Mouse (Mus musculus) kidney, postnatal 36 days (tissue): ENCODE data around the gene Rspry1.

Source experiments
- DNase-seq, 2 experiments: peaks; one replicate each; pipeline ENCODE4 v3.0.0; 2021 to 2022; ENCODE audit warnings: mixed read lengths in 2 of 2

Rspry1 gene

GRCm38 (mm10) chr8:94695341-94695993, 93.7 kb downstream of the Rspry1 start:
- DNase-seq: peak; percentile 78 to 81

- DNase-seq: peak; percentile 56 to 80
Observed at GRCm38 (mm10) chr8:94695994-94696384, 94.3 kb downstream of the Rspry1 start, which contains the start of gene Pllp. Gene Pllp, minus strand, starts transcription at chr8:94696278.

DNA sequence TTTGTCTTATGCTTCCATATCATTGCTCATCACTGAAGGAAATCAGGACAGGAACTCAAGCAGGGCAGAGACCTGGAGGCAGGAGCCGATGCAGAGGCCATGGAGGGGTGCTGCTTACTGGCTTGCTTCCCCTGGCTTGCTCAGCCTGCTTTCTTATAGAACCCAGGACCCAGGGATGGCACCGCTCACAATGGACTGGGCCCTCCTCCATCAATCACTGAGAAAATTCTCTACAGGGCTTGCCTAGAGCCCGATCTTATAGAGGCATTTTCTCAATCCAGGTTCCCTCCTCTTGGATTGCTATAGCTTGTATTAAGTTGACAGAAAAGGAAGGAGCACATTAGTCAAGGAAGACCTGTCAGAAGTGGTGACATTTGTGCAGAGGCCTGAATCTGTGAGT, 94.8 kb downstream of the Rspry1 start:
- DNase-seq: no peak

DNA sequence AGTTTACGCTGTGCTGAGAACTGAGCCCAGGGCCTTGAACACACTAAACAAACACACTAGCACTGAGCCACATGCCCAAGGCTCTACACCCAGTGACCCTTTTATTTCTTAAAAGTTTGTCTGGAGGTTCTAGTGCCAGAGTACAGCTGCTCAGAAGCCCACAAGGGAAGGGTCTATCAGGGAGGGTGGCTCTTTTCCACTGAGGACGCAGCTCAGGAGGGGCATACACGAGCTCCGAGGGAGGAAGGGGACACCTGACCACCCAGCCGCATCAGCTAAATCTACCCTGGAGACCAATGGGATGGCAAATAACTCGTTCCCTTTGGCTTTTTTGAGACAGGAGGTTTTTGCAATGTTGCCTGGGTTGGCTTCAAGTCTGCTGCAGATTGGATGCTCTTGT, 96.2 kb downstream of the Rspry1 start:
- DNase-seq: no peak

- DNase-seq: no peak
Observed at GRCm38 (mm10) chr8:94699366-94699765, 97.6 kb downstream of the Rspry1 start.

DNA sequence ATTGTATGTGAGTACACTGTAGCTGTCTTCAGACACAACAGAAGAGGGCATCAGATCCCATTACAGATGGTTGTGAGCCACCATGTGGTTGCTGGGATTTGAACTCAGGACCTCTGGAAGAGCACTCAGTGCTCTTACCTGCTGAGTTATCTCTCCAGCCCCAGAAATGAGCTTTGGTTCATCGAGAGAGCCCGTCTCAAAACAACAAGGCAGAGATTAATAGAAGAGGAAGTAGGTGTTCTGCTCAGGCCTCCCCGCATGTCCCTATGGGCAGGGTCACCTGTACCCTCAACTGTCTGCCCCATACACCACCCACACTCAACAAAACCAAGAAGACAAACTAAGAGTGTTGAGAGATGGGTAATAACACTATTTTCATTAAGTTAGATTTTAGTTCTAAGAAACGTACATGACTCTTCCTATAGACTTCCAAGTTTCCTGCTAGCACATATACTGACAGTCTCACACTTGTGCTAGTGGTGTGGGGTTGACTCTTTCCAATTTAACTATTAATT, 98.7 kb downstream of the Rspry1 start:
- no peak for DNase-seq

DNA sequence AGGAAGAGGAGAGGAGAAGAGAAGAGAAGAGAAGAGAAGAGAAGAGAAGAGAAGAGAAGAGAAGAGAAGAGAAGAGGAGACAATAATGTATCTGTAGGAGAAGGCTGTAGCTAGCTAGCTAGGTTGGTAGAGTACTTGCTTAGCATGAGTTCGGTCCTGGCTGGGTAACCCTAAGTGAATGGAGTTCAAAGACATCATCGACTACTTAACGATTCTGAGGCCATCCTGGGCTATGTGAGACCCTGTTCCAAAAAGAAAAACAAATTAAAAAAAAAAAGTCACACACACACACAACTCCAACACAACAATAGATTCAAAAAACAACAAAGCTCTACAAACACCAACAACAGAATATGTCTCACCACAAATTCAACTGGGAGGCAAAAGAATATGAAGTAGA, 100.4 kb downstream of the Rspry1 start:
- no peak for DNase-seq

- DNase-seq: peak; percentile 85 to 93
Observed at GRCm38 (mm10) chr8:94702844-94703813, 101.4 kb downstream of the Rspry1 start.

DNA sequence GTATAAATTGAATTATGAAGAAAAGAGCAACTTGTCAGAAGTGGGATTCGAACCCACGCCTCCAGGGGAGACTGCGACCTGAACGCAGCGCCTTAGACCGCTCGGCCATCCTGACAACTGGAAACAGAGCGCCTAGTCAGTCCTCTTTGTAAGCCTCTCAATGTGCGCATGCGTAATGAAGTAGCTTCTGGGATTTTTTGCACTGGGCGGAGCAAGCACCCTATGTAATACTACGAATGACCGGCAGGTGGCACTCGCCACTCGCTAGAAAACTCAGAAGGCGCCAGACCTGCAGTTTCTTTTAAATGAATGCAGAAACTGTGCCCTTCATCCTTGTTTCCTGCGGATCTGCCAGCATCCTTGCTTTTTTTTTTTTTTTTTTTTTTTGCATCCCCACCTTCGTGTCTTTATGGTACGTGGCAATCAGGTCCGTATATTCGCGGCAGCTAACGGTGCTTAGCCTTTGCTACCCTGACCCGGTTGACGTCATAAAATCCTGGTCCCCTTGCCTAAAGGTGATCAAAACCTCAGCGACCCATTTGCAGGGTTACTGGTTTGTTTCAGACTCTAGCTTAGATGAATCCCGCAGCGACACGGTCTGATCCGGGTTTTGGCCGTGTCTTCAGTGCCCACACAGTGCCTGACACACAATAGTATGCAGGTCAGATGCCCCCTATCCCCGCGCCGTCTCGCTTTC, 102.4 kb downstream of the Rspry1 start:
- peak; percentile 96 for DNase-seq

GRCm38 (mm10) chr8:94704669-94704984, 102.9 kb downstream of the Rspry1 start:
- no peak for DNase-seq

DNA sequence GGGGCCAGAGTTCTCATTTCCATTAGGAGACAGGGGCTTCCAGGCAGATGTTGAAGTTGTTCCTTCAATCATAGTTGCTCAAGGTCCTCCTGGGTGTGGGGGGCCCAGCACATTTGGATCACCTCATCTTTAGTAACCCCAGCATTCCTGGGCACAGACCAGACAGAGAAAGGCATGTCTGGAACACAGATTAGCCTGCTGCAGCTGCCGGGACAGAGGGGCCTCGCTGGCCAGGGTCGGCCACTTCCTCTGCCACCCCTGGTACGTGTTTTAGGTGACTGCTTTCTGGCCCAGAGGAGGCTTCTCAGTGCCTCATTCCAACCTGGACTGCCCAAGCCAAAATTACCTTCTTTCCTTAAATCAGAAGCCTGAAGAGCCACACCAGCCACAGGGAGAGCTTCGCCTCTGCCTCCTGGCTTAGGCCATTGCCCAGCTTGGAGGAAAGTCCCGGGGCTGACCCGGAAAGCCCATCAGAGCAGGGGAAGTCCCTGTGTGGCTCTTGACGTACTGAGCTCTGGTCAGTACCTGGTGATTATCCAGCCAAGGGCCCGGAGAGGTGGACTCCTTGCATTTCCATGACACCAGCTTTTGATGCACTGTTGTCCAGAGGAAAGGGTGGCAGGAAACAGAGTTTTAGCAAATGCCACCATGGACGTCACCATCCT, 104.0 kb downstream of the Rspry1 start:
- DNase-seq: no peak

DNA sequence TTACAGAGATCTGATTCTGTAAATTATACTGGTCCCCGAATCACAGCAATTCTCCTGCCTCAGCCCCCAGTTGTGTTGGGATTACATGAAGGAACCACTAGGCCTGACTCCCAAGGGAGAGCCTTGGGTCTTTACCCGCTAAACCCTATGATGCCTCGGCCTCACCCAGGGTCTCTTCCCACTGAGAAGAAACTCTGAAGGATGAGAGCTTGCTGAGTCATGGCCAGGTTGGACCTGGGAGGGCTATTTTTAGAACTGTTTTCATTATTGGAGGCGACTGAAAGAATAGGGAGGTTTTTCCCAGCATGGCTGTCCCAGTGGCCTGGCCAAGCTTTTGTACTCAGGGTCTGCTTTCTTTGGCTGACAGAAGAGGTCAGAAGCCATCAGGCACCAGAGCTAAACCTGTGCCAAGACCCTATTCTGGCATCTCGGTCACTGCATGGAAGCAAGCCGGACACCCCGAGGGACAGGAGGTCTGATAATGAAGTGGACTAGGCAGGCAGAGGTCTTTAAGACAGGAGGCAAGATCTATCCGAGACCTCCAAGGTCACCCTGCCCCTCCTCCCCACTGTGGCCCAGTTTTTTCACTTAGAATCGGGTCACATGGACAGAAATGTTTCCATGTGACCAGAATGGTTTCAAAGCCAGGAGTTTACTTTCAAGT, 105.1 kb downstream of the Rspry1 start:
- DNase-seq: peak; percentile 56 to 57
